Mouse (Mus musculus): ENCODE data around the gene Cnnm2. TPM values are rescaled to one million over a fixed set of nuclear protein-coding genes. Genes with fewer than 3 reads are reported as not detected.

The Cnnm2 gene
- polyA plus RNA-seq, 1 experiment from 2014 or later = 3.0 TPM

GRCm38 (mm10) chr19:46929044-46929587, 167.7 kb downstream of the Cnnm2 start:
- Histone ChIP-seq H3K4me3 (no peak overlapping the region), H3K27me3 (replicated peaks; ENCODE audit: low read depth, poor library complexity, severe bottlenecking) (no peaks in the 10 kb centered on the region), H3K9me3 (no peaks in the 10 kb centered on the region), H3K36me3 (replicated peaks) (no peaks in the 10 kb centered on the region), H3K4me1 (peaks cover 17% of the 10 kb centered on the region), H3K27ac (replicated peaks) (no peak overlapping the region)
- no peak for DNase-seq (ENCODE audit: low spot score)
- WGBS = 75% methylated on average over 6 of the region's 6 CpGs

Other genes starting within 250 kb of the Cnnm2 start
- gene Arl3, start 188.4 kb upstream of the Cnnm2 start, polyA plus RNA-seq (2016; fragmentation: Nextera tagmentation; extraction: Ambion mirVana) = 196 and 200 TPM in 2 replicates
- gene Sfxn2, start 188.2 kb upstream of the Cnnm2 start, polyA plus RNA-seq (2016; fragmentation: Nextera tagmentation; extraction: Ambion mirVana) = 21.0 and 22.6 TPM in 2 replicates
- gene Wbp1l, start 162.5 kb upstream of the Cnnm2 start, polyA plus RNA-seq (2016; fragmentation: Nextera tagmentation; extraction: Ambion mirVana) = 50.8 and 57.3 TPM in 2 replicates
- not detected in 2 replicates for gene Cyp17a1, start 88.4 kb upstream of the Cnnm2 start, polyA plus RNA-seq (2016; fragmentation: Nextera tagmentation; extraction: Ambion mirVana)
- gene Borcs7, start 71.7 kb upstream of the Cnnm2 start, polyA plus RNA-seq (2016; fragmentation: Nextera tagmentation; extraction: Ambion mirVana) = 13.6 and 15.5 TPM in 2 replicates
- gene As3mt, start 54.1 kb upstream of the Cnnm2 start, polyA plus RNA-seq (2016; fragmentation: Nextera tagmentation; extraction: Ambion mirVana) = 31.8 and 32.6 TPM in 2 replicates

Data from embryonic facial prominence, embryonic 10.5 days (tissue).